Mouse (Mus musculus) heart, adult 11 months (tissue): ENCODE data around the gene Gga1.

ENCODE experiments used
- DNase-seq: peaks from one replicate; pipeline ENCODE4 v3.0.0; 2022

The Gga1 gene

GRCm38 (mm10) chr15:78876991-78877809 lies at the start of gene Gga1:
TSS of gene Gga1 (plus strand) at chr15:78877190.
- peak; percentile 99 for DNase-seq

GRCm38 (mm10) chr15:78828315-78828714 lies 48.7 kb upstream of the Gga1 start:
- peak; percentile 87 for DNase-seq

- DNase-seq = no peak
Measured at GRCm38 (mm10) chr15:78829636-78830035, 47.4 kb upstream of the Gga1 start.

- peak; percentile 94 for DNase-seq
Measured at GRCm38 (mm10) chr15:78830742-78831719, 46.0 kb upstream of the Gga1 start.

GRCm38 (mm10) chr15:78831720-78832657 lies 45.0 kb upstream of the Gga1 start:
- DNase-seq = peak; percentile 99

GRCm38 (mm10) chr15:78832701-78833123 lies 44.3 kb upstream of the Gga1 start:
- peak; percentile 99 for DNase-seq

GRCm38 (mm10) chr15:78833582-78833981 lies 43.4 kb upstream of the Gga1 start:
- DNase-seq = peak; percentile 94

- DNase-seq = peak; percentile 96
Measured at GRCm38 (mm10) chr15:78834233-78835005, 42.6 kb upstream of the Gga1 start.

- peak; percentile 99 for DNase-seq
Measured at GRCm38 (mm10) chr15:78835200-78836085, 41.5 kb upstream of the Gga1 start.

GRCm38 (mm10) chr15:78836086-78836621 lies 40.8 kb upstream of the Gga1 start:
- DNase-seq = peak; percentile 99

GRCm38 (mm10) chr15:78839744-78840143 lies 37.2 kb upstream of the Gga1 start:
- peak; percentile 94 for DNase-seq

GRCm38 (mm10) chr15:78840241-78840640 lies 36.7 kb upstream of the Gga1 start:
- peak; percentile 98 for DNase-seq

- peak; percentile 94 for DNase-seq
Measured at GRCm38 (mm10) chr15:78840751-78841150, 36.2 kb upstream of the Gga1 start.

GRCm38 (mm10) chr15:78841161-78841790 lies 35.7 kb upstream of the Gga1 start:
- DNase-seq = peak; percentile 90

GRCm38 (mm10) chr15:78842371-78843163 lies 34.4 kb upstream of the Gga1 start, which contains the start of gene Cdc42ep1:
TSS of gene Cdc42ep1 (plus strand) at chr15:78842624.
- peak; percentile 99 for DNase-seq

- DNase-seq = peak; percentile 96
Measured at GRCm38 (mm10) chr15:78843581-78844469, 33.2 kb upstream of the Gga1 start.

GRCm38 (mm10) chr15:78844791-78845190 lies 32.2 kb upstream of the Gga1 start:
- DNase-seq = peak; percentile 98
